Mouse (Mus musculus) subcutaneous adipose tissue, adult 2 months (tissue): ENCODE data around the gene Mitf. TPM values are rescaled to one million over a fixed set of nuclear protein-coding genes. Genes with fewer than 3 reads are reported as not detected.

Source experiments
- polyA plus RNA-seq: library from polyadenylated mRNA; depleted of rRNA; stranded (reverse); fragments of >200 nt; gene quantifications from 2 replicates; pipeline ENCODE4 v1.2.3, GENCODE M21; 2012; ENCODE audit warnings: low replicate concordance; rRNA removed

Mitf gene
- 7.5 and 22.0 TPM in 2 replicates for polyA plus RNA-seq

DNA sequence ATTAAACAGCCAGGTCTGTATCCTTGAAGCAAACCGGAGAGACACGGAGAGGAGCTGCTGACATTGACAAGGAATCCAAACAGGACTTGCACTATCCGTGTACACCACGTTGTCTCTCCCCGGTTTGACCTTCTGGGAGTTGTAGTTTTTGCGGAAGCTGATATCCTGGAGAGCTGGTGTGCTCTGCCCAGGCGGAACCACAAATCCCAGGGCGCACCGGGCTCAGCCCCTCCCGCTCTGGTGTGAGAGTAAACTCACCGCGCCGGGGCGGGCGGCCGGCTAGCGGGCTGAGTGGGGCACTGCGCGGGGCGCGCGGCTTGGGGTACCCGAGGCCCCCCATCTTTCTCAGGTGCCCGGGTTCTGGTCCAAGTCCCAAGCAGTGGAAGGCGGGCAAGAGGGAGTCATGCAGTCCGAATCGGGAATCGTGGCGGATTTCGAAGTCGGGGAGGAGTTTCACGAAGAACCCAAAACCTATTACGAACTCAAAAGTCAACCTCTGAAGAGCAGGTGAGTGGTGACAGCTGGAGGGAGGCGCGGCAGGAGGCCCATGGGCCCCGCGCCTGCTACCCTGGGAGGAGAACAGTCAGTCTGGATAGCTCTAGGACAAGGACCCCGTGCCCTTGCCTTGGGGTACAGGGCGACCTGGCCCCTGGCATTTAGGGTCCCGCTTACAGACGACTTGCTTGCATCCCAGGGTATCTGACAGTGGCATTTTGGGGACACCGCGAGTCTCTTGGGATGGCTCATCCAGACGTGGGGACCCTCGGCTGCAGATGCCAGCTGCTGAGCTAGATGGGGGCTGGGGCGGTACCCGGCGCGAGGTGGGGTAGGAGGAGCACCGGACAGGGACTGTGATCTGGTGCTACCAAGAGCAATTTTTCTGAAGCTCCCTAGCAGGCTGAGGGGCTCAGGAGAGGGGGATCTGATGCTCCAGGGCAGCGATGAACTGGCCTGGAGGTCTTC is at the start of gene Mitf:
Mitf (plus strand) TSS at position 272 of the 963 bp plus-strand sequence.

Other genes with a start within 250 kb of the Mitf start
- gene Frmd4b, start 189.5 kb upstream of the Mitf start, polyA plus RNA-seq = 14.9 and 46.1 TPM in 2 replicates